Mouse (Mus musculus) lung, embryonic 15.5 days (tissue): Measurements from ENCODE around the gene Flt3l. TPM values are rescaled to one million over a fixed set of nuclear protein-coding genes. Genes with fewer than 3 reads are reported as not detected.
"Not testable (repeated sequence)": the region's sequence is repeated elsewhere in the genome, so short reads cannot be mapped to it uniquely, and the experiment has no call there.

Experiments
- ATAC-seq: fragments of 200-750 bp; cut with Nextera tagmentation; 2 replicates; pipeline ENCODE4 v1.8.0; 2017; ENCODE audit warnings: moderate number of reproducible peaks, borderline replicate concordance; ENCODE audit not compliant: low FRiP score, low TSS enrichment; ENCODE audit errors: extremely low read depth
- H3K27ac ChIP-seq: fragments of 300-500 bp; sonication (generic); 2 replicates; pipeline ENCODE4 v1.5.1; 2015; ENCODE audit warnings: moderate library complexity, mild to moderate bottlenecking, inconsistent platforms
- H3K27me3 ChIP-seq: fragments of 300-500 bp; sonication (generic); 2 replicates; pipeline ENCODE4 v1.6.1; 2015; ENCODE audit warnings: inconsistent platforms
- H3K36me3 ChIP-seq: fragments of 300-500 bp; sonication (generic); 2 replicates; pipeline ENCODE4 v1.6.1; 2015; ENCODE audit warnings: inconsistent platforms
- H3K4me1 ChIP-seq: fragments of 300-500 bp; sonication (generic); 2 replicates; pipeline ENCODE4 v1.6.1; 2015; ENCODE audit warnings: inconsistent platforms
- H3K4me2 ChIP-seq: fragments of 300-500 bp; sonication (generic); 2 replicates; pipeline ENCODE4 v1.6.1; 2015; ENCODE audit warnings: inconsistent platforms, mild to moderate bottlenecking, moderate library complexity
- H3K4me3 ChIP-seq: fragments of 300-500 bp; sonication (generic); 2 replicates; pipeline ENCODE4 v1.5.1; 2015; ENCODE audit warnings: mild to moderate bottlenecking, inconsistent platforms
- H3K9ac ChIP-seq: fragments of 300-500 bp; sonication (generic); 2 replicates; pipeline ENCODE4 v1.6.1; 2015; ENCODE audit warnings: inconsistent platforms
- H3K9me3 ChIP-seq: fragments of 300-500 bp; sonication (generic); 2 replicates; pipeline ENCODE4 v1.6.1; 2016; ENCODE audit warnings: inconsistent platforms
- WGBS: fragments of 180-500 bp; shearing (Covaris S2); methylation state at CpG from one replicate; pipeline ENCODE4 v1.1.7; 2015; 5-methylcytosine and 5-hydroxymethylcytosine counted together
- polyA plus RNA-seq: library from polyadenylated mRNA; unstranded; fragments of >200 nt; fragmentation: Nextera tagmentation; extraction: Ambion mirVana; gene quantifications from 2 replicates; pipeline ENCODE4 v1.2.1, GENCODE M21; 2015

The Flt3l gene
- polyA plus RNA-seq, 1 experiment from 2014 or later: 1.5 TPM

GRCm38 (mm10) chr7:45119780-45120709 lies 16.2 kb downstream of the Flt3l start:
- WGBS: 79% methylated on average over 5 of the region's 5 CpGs
- Histone ChIP-seq H3K27me3 (no peaks in the 10 kb centered on the region), H3K4me3 (no peak overlapping the region), H3K9me3 (no peaks in the 10 kb centered on the region), H3K36me3 (peaks cover 49% of the 10 kb centered on the region), H3K4me1 (peaks cover 30% of the 10 kb centered on the region), H3K9ac (no peak overlapping the region), H3K4me2 (no peak overlapping the region), H3K27ac (no peak overlapping the region)
- no peak for ATAC-seq

GRCm38 (mm10) chr7:45118336-45118735 lies 17.9 kb downstream of the Flt3l start:
- ATAC-seq: no peak
- Histone ChIP-seq H3K9ac (no peak overlapping the region), H3K4me1 (peaks cover 24% of the 10 kb centered on the region), H3K36me3 (peaks cover 46% of the 10 kb centered on the region), H3K27me3 (no peaks in the 10 kb centered on the region), H3K4me2 (no peak overlapping the region), H3K27ac (no peak overlapping the region), H3K4me3 (no peak overlapping the region), H3K9me3 (no peaks in the 10 kb centered on the region)
- 82% methylated on average over 6 of the region's 6 CpGs for WGBS

- no peak overlapping the region for H3K27ac ChIP-seq
Measured at GRCm38 (mm10) chr7:45117566-45117965, 18.7 kb downstream of the Flt3l start.

GRCm38 (mm10) chr7:45113476-45113875 lies 22.8 kb downstream of the Flt3l start:
- WGBS: 60% methylated on average over 2 of the region's 2 CpGs
- no peak for ATAC-seq
- no peak overlapping the region for H3K27ac ChIP-seq

More at GRCm38 (mm10) chr7:45117566-45117965, 18.7 kb downstream of the Flt3l start:
- Histone ChIP-seq H3K27me3 (no peaks in the 10 kb centered on the region), H3K36me3 (peaks cover 41% of the 10 kb centered on the region), H3K4me3 (no peak overlapping the region), H3K9me3 (no peaks in the 10 kb centered on the region), H3K4me1 (peaks cover 16% of the 10 kb centered on the region), H3K9ac (no peak overlapping the region), H3K4me2 (no peak overlapping the region)
- no peak for ATAC-seq
- 78% methylated on average over 8 of the region's 8 CpGs for WGBS

GRCm38 (mm10) chr7:45112529-45112928 lies 23.7 kb downstream of the Flt3l start:
- H3K4me2 ChIP-seq: no peak overlapping the region
- H3K27ac ChIP-seq: no peak overlapping the region
- H3K9me3 ChIP-seq: no peaks in the 10 kb centered on the region
- WGBS: 40% methylated on average over 3 of the region's 3 CpGs
- H3K4me3 ChIP-seq: no peak overlapping the region
- ATAC-seq: no peak
- H3K27me3 ChIP-seq: no peaks in the 10 kb centered on the region
- no peaks in the 10 kb centered on the region for H3K4me1 ChIP-seq
- no peak overlapping the region for H3K9ac ChIP-seq
- H3K36me3 ChIP-seq: no peaks in the 10 kb centered on the region

More at GRCm38 (mm10) chr7:45113476-45113875, 22.8 kb downstream of the Flt3l start:
- no peak overlapping the region for H3K9ac ChIP-seq
- no peaks in the 10 kb centered on the region for H3K9me3 ChIP-seq
- H3K27me3 ChIP-seq: no peaks in the 10 kb centered on the region
- peaks cover 6% of the 10 kb centered on the region; the same call in 1 of the 2 replicates for H3K36me3 ChIP-seq
- H3K4me3 ChIP-seq: no peak overlapping the region
- no peaks in the 10 kb centered on the region for H3K4me1 ChIP-seq
- no peak overlapping the region for H3K4me2 ChIP-seq

GRCm38 (mm10) chr7:45111940-45112339 lies 24.3 kb downstream of the Flt3l start:
- Histone ChIP-seq H3K27ac (no peak overlapping the region), H3K4me1 (no peaks in the 10 kb centered on the region)

GRCm38 (mm10) chr7:45110089-45110488 lies 26.1 kb downstream of the Flt3l start:
- WGBS: 83% methylated on average over 4 of the region's 4 CpGs
- not testable (repeated sequence) for H3K27me3 ChIP-seq, H3K36me3 ChIP-seq, H3K27ac ChIP-seq, H3K9me3 ChIP-seq, H3K4me1 ChIP-seq, H3K9ac ChIP-seq, H3K4me3 ChIP-seq, ATAC-seq, H3K4me2 ChIP-seq

More at GRCm38 (mm10) chr7:45111940-45112339, 24.3 kb downstream of the Flt3l start:
- no peaks in the 10 kb centered on the region for H3K27me3 ChIP-seq
- H3K4me2 ChIP-seq: no peak overlapping the region
- H3K4me3 ChIP-seq: no peak overlapping the region
- H3K36me3 ChIP-seq: no peaks in the 10 kb centered on the region
- no peaks in the 10 kb centered on the region for H3K9me3 ChIP-seq
- WGBS: 36% methylated on average over 2 of the region's 2 CpGs
- no peak overlapping the region for H3K9ac ChIP-seq
- ATAC-seq: no peak

GRCm38 (mm10) chr7:45107052-45107645 lies 29.1 kb downstream of the Flt3l start:
- H3K27ac ChIP-seq: no peak overlapping the region
- H3K27me3 ChIP-seq: no peaks in the 10 kb centered on the region
- 42% methylated on average over 5 of the region's 5 CpGs for WGBS
- ATAC-seq: no peak
- peaks cover 21% of the 10 kb centered on the region for H3K4me1 ChIP-seq
- H3K36me3 ChIP-seq: no peaks in the 10 kb centered on the region
- H3K4me2 ChIP-seq: no peak overlapping the region
- no peaks in the 10 kb centered on the region for H3K9me3 ChIP-seq
- H3K9ac ChIP-seq: no peak overlapping the region
- H3K4me3 ChIP-seq: no peak overlapping the region

GRCm38 (mm10) chr7:45106441-45106840 lies 29.8 kb downstream of the Flt3l start:
- peaks cover 28% of the 10 kb centered on the region for H3K4me1 ChIP-seq
- no peak overlapping the region for H3K9ac ChIP-seq
- no peak overlapping the region for H3K27ac ChIP-seq
- no peak overlapping the region for H3K4me2 ChIP-seq
- WGBS: 45% methylated on average over 6 of the region's 6 CpGs
- no peak overlapping the region for H3K4me3 ChIP-seq
- ATAC-seq: no peak
- H3K27me3 ChIP-seq: no peaks in the 10 kb centered on the region
- no peaks in the 10 kb centered on the region for H3K9me3 ChIP-seq
- no peaks in the 10 kb centered on the region for H3K36me3 ChIP-seq

GRCm38 (mm10) chr7:45105491-45105890 lies 30.7 kb downstream of the Flt3l start:
- H3K4me3 ChIP-seq: no peak overlapping the region
- ATAC-seq: no peak
- H3K36me3 ChIP-seq: no peaks in the 10 kb centered on the region
- H3K27me3 ChIP-seq: no peaks in the 10 kb centered on the region
- 78% methylated on average over 8 of the region's 8 CpGs for WGBS
- H3K4me2 ChIP-seq: no peak overlapping the region
- no peak overlapping the region for H3K27ac ChIP-seq
- peaks cover 32% of the 10 kb centered on the region for H3K4me1 ChIP-seq
- no peak overlapping the region for H3K9ac ChIP-seq
- no peaks in the 10 kb centered on the region for H3K9me3 ChIP-seq

- H3K9ac ChIP-seq: no peak overlapping the region
- peaks cover 34% of the 10 kb centered on the region for H3K4me1 ChIP-seq
- H3K4me3 ChIP-seq: no peak overlapping the region
- H3K36me3 ChIP-seq: no peaks in the 10 kb centered on the region
- no peak overlapping the region for H3K4me2 ChIP-seq
- no peak overlapping the region for H3K27ac ChIP-seq
- no peaks in the 10 kb centered on the region for H3K9me3 ChIP-seq
- no peaks in the 10 kb centered on the region for H3K27me3 ChIP-seq
- WGBS: 77% methylated on average over 5 of the region's 5 CpGs
- ATAC-seq: no peak
Measured at GRCm38 (mm10) chr7:45104941-45105340, 31.3 kb downstream of the Flt3l start.

GRCm38 (mm10) chr7:45103652-45104180 lies 32.5 kb downstream of the Flt3l start, which contains the start of gene Fcgrt:
Gene Fcgrt (minus strand): TSS chr7:45103851.
- Histone ChIP-seq H3K9ac (peak within 1 kb of the TSS; percentile 47), H3K4me1 (peaks cover 34% of the 10 kb centered on the region), H3K4me2 (peak within 1 kb of the TSS; percentile 63), H3K27ac (peak within 1 kb of the TSS; percentile 93), H3K9me3 (no peaks in the 10 kb centered on the region), H3K27me3 (no peaks in the 10 kb centered on the region), H3K36me3 (no peaks in the 10 kb centered on the region), H3K4me3 (peak within 1 kb of the TSS; percentile 46)
- peak; percentile 98 for ATAC-seq
- 20% methylated on average over 7 of the region's 7 CpGs for WGBS
